Mouse (Mus musculus): ENCODE measurements around the gene Kiss1r. TPM values are rescaled to one million over a fixed set of nuclear protein-coding genes. Genes with fewer than 3 reads are reported as not detected.

Kiss1r gene
- polyA plus RNA-seq, 1 experiment from 2014 or later, result 0.35 TPM

GRCm38 (mm10) chr10:79966886-79967400 is 50.2 kb downstream of the Kiss1r start:
- H3K9ac ChIP-seq, result no peak overlapping the region
- 75% methylated on average over 5 of the region's 5 CpGs for WGBS (ENCODE audit: insufficient replicate concordance)
- peaks cover 67% of the 10 kb centered on the region for H3K36me3 ChIP-seq
- peaks cover 41% of the 10 kb centered on the region for H3K27me3 ChIP-seq (replicated peaks)
- H3K4me3 ChIP-seq, result no peak overlapping the region
- no peaks in the 10 kb centered on the region for H3K9me3 ChIP-seq (replicated peaks)
- no peak overlapping the region for H3K27ac ChIP-seq
- ATAC-seq, result no peak
- no peak overlapping the region for H3K4me2 ChIP-seq
- peaks cover 7% of the 10 kb centered on the region for H3K4me1 ChIP-seq

DNA sequence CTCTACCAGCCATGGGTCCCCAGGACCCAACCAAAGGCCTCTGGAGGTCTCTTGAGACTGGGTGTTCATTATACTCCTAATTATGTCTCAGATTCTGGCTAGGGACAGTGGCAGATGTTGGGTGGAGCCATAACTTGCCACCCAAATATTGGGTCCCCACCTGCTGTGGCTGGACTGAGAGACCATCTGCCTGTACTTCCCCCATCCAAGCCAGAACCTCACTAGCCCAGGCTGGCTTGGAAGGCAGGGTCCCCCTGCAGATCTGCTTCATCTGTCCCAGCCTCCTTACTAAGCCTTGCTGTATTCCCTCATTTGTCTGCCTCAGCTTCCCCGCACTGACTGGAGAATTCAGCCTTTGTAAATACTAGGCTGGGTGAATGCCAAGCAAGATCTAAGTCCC is 51.4 kb downstream of the Kiss1r start:
- no peak overlapping the region for H3K9ac ChIP-seq
- no peak for ATAC-seq
- H3K9me3 ChIP-seq (replicated peaks), result no peaks in the 10 kb centered on the region
- peaks cover 7% of the 10 kb centered on the region for H3K4me1 ChIP-seq
- no peak overlapping the region for H3K4me2 ChIP-seq
- H3K36me3 ChIP-seq, result peaks cover 55% of the 10 kb centered on the region
- 83% methylated on average over 1 of the region's 1 CpGs for WGBS (ENCODE audit: insufficient replicate concordance)
- H3K27me3 ChIP-seq (replicated peaks), result peaks cover 54% of the 10 kb centered on the region
- H3K4me3 ChIP-seq, result no peak overlapping the region
- no peak overlapping the region for H3K27ac ChIP-seq

- H3K27ac ChIP-seq, result no peak overlapping the region
- H3K27me3 ChIP-seq (replicated peaks), result peaks cover 62% of the 10 kb centered on the region
- ATAC-seq, result no peak
- no peaks in the 10 kb centered on the region for H3K9me3 ChIP-seq (replicated peaks)
- H3K36me3 ChIP-seq, result peaks cover 49% of the 10 kb centered on the region
- H3K4me1 ChIP-seq, result peaks cover 7% of the 10 kb centered on the region
- H3K9ac ChIP-seq, result no peak overlapping the region
- 30% methylated on average over 3 of the region's 3 CpGs for WGBS (ENCODE audit: insufficient replicate concordance)
- no peak overlapping the region for H3K4me2 ChIP-seq
- H3K4me3 ChIP-seq, result no peak overlapping the region
Observed at GRCm38 (mm10) chr10:79969124-79969568, 52.4 kb downstream of the Kiss1r start.

DNA sequence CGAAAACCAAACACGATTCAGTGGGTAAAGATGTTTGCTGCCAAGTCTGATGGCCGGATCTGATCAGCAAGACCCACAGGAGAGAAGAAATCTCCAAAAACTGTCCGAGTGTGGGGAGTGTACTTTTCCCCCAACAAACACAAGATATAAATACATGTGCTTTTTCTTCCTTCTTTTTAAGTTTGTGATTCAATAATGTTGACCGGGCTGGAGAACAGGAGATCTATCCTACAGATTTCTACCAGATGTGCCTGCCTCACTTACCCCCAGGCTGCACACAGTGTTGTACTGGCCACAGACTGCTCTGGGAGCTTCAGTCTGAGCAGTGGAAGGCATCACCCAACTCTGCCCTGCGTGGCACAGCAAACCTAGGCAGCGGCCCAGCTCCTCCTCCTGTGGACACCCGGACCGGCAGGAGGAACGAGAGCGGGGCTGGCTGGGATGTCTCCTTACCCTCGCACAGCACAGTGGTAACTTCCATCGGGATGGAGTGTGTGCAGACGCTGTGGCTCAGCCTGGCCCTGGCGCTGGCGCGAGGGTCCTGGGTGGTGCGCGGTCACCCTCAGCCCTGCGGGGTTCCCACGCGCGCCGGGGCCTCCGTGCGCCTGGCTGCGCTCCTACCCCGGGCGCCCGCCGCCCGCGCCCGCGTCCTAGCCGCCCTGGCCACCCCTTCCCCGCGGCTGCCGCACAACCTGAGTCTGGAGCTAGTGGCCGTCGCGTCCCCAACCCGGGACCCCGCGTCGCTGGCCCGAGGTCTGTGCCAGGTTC is 53.8 kb downstream of the Kiss1r start, which contains the start of gene Grin3b:
Gene Grin3b (plus strand): TSS at position 301 of the 768 bp plus-strand sequence.
- Histone ChIP-seq H3K27ac (no peak within 1 kb of the TSS), H3K4me2 (peak within 1 kb of the TSS; percentile 61), H3K9me3 (replicated peaks) (peaks cover 5% of the 10 kb centered on the region), H3K4me1 (peaks cover 7% of the 10 kb centered on the region), H3K27me3 (replicated peaks) (peaks cover 62% of the 10 kb centered on the region), H3K9ac (0 out of 2 replicates have a peak within 1 kb of the TSS, but pooled peaks have one; percentile 24), H3K36me3 (peaks cover 48% of the 10 kb centered on the region), H3K4me3 (peak within 1 kb of the TSS; percentile 36)
- 8% methylated on average over 47 of the region's 47 CpGs for WGBS (ENCODE audit: insufficient replicate concordance)
- ATAC-seq, result no peak

DNA sequence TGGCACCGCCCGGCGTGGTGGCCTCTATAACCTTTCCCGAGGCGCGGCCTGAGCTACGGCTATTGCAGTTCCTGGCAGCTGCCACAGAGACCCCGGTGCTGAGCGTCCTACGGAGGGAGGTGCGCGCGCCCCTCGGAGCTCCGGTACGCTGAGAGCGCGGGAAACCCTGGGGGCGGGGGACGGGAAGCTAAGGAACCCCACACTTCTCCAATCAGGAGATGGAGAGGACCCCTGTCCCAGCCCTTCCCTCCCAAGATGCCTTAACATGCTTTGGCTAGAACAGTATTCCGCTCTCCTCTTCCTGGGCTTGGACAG is 54.4 kb downstream of the Kiss1r start:
- H3K4me2 ChIP-seq, result peak overlapping the region; percentile 61
- H3K36me3 ChIP-seq, result peaks cover 48% of the 10 kb centered on the region
- peaks cover 7% of the 10 kb centered on the region for H3K4me1 ChIP-seq
- H3K27me3 ChIP-seq (replicated peaks), result peaks cover 62% of the 10 kb centered on the region
- H3K9ac ChIP-seq, result 0 out of 2 replicates have a peak overlapping the region, but pooled peaks have one; percentile 24
- H3K9me3 ChIP-seq (replicated peaks), result peaks cover 10% of the 10 kb centered on the region
- 5% methylated on average over 21 of the region's 21 CpGs for WGBS (ENCODE audit: insufficient replicate concordance)
- H3K4me3 ChIP-seq, result peak overlapping the region; percentile 36
- no peak overlapping the region for H3K27ac ChIP-seq
- ATAC-seq, result no peak

Other genes with a start within 250 kb of the Kiss1r start
- gene Tpgs1, start 247.6 kb upstream of the Kiss1r start, polyA plus RNA-seq (2016; fragmentation: Nextera tagmentation; extraction: Ambion mirVana), result 30.4 and 34.2 TPM in 2 replicates
- 188 and 196 TPM in 2 replicates for gene Cdc34, start 234.8 kb upstream of the Kiss1r start, polyA plus RNA-seq (2016; fragmentation: Nextera tagmentation; extraction: Ambion mirVana)
- 0.26 and 0.41 TPM in 2 replicates for gene Gzmm, start 228.0 kb upstream of the Kiss1r start, polyA plus RNA-seq (2016; fragmentation: Nextera tagmentation; extraction: Ambion mirVana)
- gene Bsg, start 212.5 kb upstream of the Kiss1r start, polyA plus RNA-seq (2016; fragmentation: Nextera tagmentation; extraction: Ambion mirVana), result 1,008 and 1,045 TPM in 2 replicates
- gene Hcn2, start 200.3 kb upstream of the Kiss1r start, polyA plus RNA-seq (2016; fragmentation: Nextera tagmentation; extraction: Ambion mirVana), result 0.11 TPM in 1 of 2 replicates, not detected in the other
- 28.3 and 30.1 TPM in 2 replicates for gene Polrmt, start 170.4 kb upstream of the Kiss1r start, polyA plus RNA-seq (2016; fragmentation: Nextera tagmentation; extraction: Ambion mirVana)
- gene Fgf22, start 161.9 kb upstream of the Kiss1r start, polyA plus RNA-seq (2016; fragmentation: Nextera tagmentation; extraction: Ambion mirVana), result 0.11 and 0.13 TPM in 2 replicates
- gene Rnf126, start 150.0 kb upstream of the Kiss1r start, polyA plus RNA-seq (2016; fragmentation: Nextera tagmentation; extraction: Ambion mirVana), result 79.6 and 80.4 TPM in 2 replicates
- 0.80 and 0.98 TPM in 2 replicates for gene Fstl3, start 139.7 kb upstream of the Kiss1r start, polyA plus RNA-seq (2016; fragmentation: Nextera tagmentation; extraction: Ambion mirVana)
- 1.4 and 2.2 TPM in 2 replicates for gene Prss57, start 126.0 kb upstream of the Kiss1r start, polyA plus RNA-seq (2016; fragmentation: Nextera tagmentation; extraction: Ambion mirVana)
- gene Palm, start 123.4 kb upstream of the Kiss1r start, polyA plus RNA-seq (2016; fragmentation: Nextera tagmentation; extraction: Ambion mirVana), result 12.4 and 13.2 TPM in 2 replicates
- 0.49 and 0.54 TPM in 2 replicates for gene Misp, start 96.0 kb upstream of the Kiss1r start, polyA plus RNA-seq (2016; fragmentation: Nextera tagmentation; extraction: Ambion mirVana)
- 207 and 211 TPM in 2 replicates for gene Ptbp1, start 62.5 kb upstream of the Kiss1r start, polyA plus RNA-seq (2016; fragmentation: Nextera tagmentation; extraction: Ambion mirVana)
- 38.4 and 38.6 TPM in 2 replicates for gene Prtn3, start 42.5 kb upstream of the Kiss1r start, polyA plus RNA-seq (2016; fragmentation: Nextera tagmentation; extraction: Ambion mirVana)
- gene Plppr3, start 42.3 kb upstream of the Kiss1r start, polyA plus RNA-seq (2016; fragmentation: Nextera tagmentation; extraction: Ambion mirVana), result 8.2 and 10.0 TPM in 2 replicates
- gene Elane, start 30.7 kb upstream of the Kiss1r start, polyA plus RNA-seq (2016; fragmentation: Nextera tagmentation; extraction: Ambion mirVana), result 12.1 and 15.4 TPM in 2 replicates
- gene Cfd, start 26.1 kb upstream of the Kiss1r start, polyA plus RNA-seq (2016; fragmentation: Nextera tagmentation; extraction: Ambion mirVana), result not detected in 2 replicates
- 26.6 and 27.4 TPM in 2 replicates for gene Med16, start 8.0 kb upstream of the Kiss1r start, polyA plus RNA-seq (2016; fragmentation: Nextera tagmentation; extraction: Ambion mirVana)
- gene Gm26602, start 6.1 kb upstream of the Kiss1r start, polyA plus RNA-seq (2016; fragmentation: Nextera tagmentation; extraction: Ambion mirVana), result 0.98 and 11.0 TPM in 2 replicates
- gene R3hdm4, start 4.2 kb downstream of the Kiss1r start, polyA plus RNA-seq (2016; fragmentation: Nextera tagmentation; extraction: Ambion mirVana), result 67.5 and 74.1 TPM in 2 replicates
- gene Arid3a, start 10.1 kb downstream of the Kiss1r start, polyA plus RNA-seq (2016; fragmentation: Nextera tagmentation; extraction: Ambion mirVana), result 5.6 and 6.4 TPM in 2 replicates
- gene Wdr18, start 43.2 kb downstream of the Kiss1r start, polyA plus RNA-seq (2016; fragmentation: Nextera tagmentation; extraction: Ambion mirVana), result 99.9 and 114 TPM in 2 replicates
- gene Grin3b, start 53.7 kb downstream of the Kiss1r start, polyA plus RNA-seq (2016; fragmentation: Nextera tagmentation; extraction: Ambion mirVana), result 0.14 TPM in 2 replicates
- 17.2 and 17.5 TPM in 2 replicates for gene Tmem259, start 67.4 kb downstream of the Kiss1r start, polyA plus RNA-seq (2016; fragmentation: Nextera tagmentation; extraction: Ambion mirVana)
- gene Cnn2, start 71.6 kb downstream of the Kiss1r start, polyA plus RNA-seq (2016; fragmentation: Nextera tagmentation; extraction: Ambion mirVana), result 68.2 and 75.4 TPM in 2 replicates
- gene Abca7, start 79.5 kb downstream of the Kiss1r start, polyA plus RNA-seq (2016; fragmentation: Nextera tagmentation; extraction: Ambion mirVana), result 10.5 and 12.1 TPM in 2 replicates
- gene Arhgap45, start 99.7 kb downstream of the Kiss1r start, polyA plus RNA-seq (2016; fragmentation: Nextera tagmentation; extraction: Ambion mirVana), result 22.3 and 22.8 TPM in 2 replicates
- 142 and 147 TPM in 2 replicates for gene Polr2e, start 122.8 kb downstream of the Kiss1r start, polyA plus RNA-seq (2016; fragmentation: Nextera tagmentation; extraction: Ambion mirVana)
- gene Gpx4, start 130.2 kb downstream of the Kiss1r start, polyA plus RNA-seq (2016; fragmentation: Nextera tagmentation; extraction: Ambion mirVana), result 682 and 685 TPM in 2 replicates
- gene Sbno2, start 188.6 kb downstream of the Kiss1r start, polyA plus RNA-seq (2016; fragmentation: Nextera tagmentation; extraction: Ambion mirVana), result 15.0 and 15.4 TPM in 2 replicates
- gene Stk11, start 198.8 kb downstream of the Kiss1r start, polyA plus RNA-seq (2016; fragmentation: Nextera tagmentation; extraction: Ambion mirVana), result 18.6 and 19.8 TPM in 2 replicates
- gene Atp5d, start 221.7 kb downstream of the Kiss1r start, polyA plus RNA-seq (2016; fragmentation: Nextera tagmentation; extraction: Ambion mirVana), result 393 and 419 TPM in 2 replicates
- 0.94 and 0.96 TPM in 2 replicates for gene Cbarp, start 223.9 kb downstream of the Kiss1r start, polyA plus RNA-seq (2016; fragmentation: Nextera tagmentation; extraction: Ambion mirVana)
- 5.7 and 6.3 TPM in 2 replicates for gene Midn, start 231.3 kb downstream of the Kiss1r start, polyA plus RNA-seq (2016; fragmentation: Nextera tagmentation; extraction: Ambion mirVana)
- gene Cirbp, start 249.0 kb downstream of the Kiss1r start, polyA plus RNA-seq (2016; fragmentation: Nextera tagmentation; extraction: Ambion mirVana), result 22.1 and 27.3 TPM in 2 replicates